Mouse (Mus musculus) neural tube, embryonic 14.5 days (tissue): ENCODE data around the gene Chst15. TPM values are rescaled to one million over a fixed set of nuclear protein-coding genes. Genes with fewer than 3 reads are reported as not detected.

Experiments
- ATAC-seq: fragments of 200-750 bp; cut with Nextera tagmentation; 2 replicates; pipeline ENCODE4 v1.8.0; 2017; ENCODE audit warnings: low read depth, mild to moderate bottlenecking, moderate TSS enrichment, moderate library complexity
- H3K27ac ChIP-seq: fragments of 300-500 bp; sonication (generic); 2 replicates; pipeline ENCODE4 v1.5.1; 2014; ENCODE audit warnings: low read depth, mild to moderate bottlenecking, control low read depth, low read length, moderate library complexity, mixed read lengths
- H3K27me3 ChIP-seq: fragments of 300-500 bp; sonication (generic); 2 replicates; pipeline ENCODE4 v1.6.1; 2014; ENCODE audit warnings: low read length; ENCODE audit not compliant: control insufficient read depth, insufficient read depth
- H3K36me3 ChIP-seq: fragments of 300-500 bp; sonication (generic); 2 replicates; pipeline ENCODE4 v1.6.1; 2014; ENCODE audit warnings: low read length, mixed read lengths; ENCODE audit not compliant: control insufficient read depth, insufficient read depth
- H3K4me1 ChIP-seq: fragments of 300-500 bp; sonication (generic); 2 replicates; pipeline ENCODE4 v1.6.1; 2014; ENCODE audit warnings: low read length; ENCODE audit not compliant: control insufficient read depth, insufficient read depth
- H3K4me2 ChIP-seq: fragments of 300-500 bp; sonication (generic); 2 replicates; pipeline ENCODE4 v1.6.1; 2014; ENCODE audit warnings: mild to moderate bottlenecking, low read depth, low read length, control low read depth
- H3K4me3 ChIP-seq: fragments of 300-500 bp; sonication (generic); 2 replicates; pipeline ENCODE4 v1.5.1; 2014; ENCODE audit warnings: low read depth, low read length, control low read depth, mixed read lengths
- H3K9ac ChIP-seq: fragments of 300-500 bp; sonication (generic); replicated peaks from 2 replicates; pipeline ENCODE4 v1.6.1; 2014; ENCODE audit warnings: low read depth, mild to moderate bottlenecking, control low read depth, low read length, mixed read lengths
- H3K9me3 ChIP-seq: fragments of 300-500 bp; sonication (generic); 2 replicates; pipeline ENCODE4 v1.6.1; 2016; ENCODE audit warnings: low read length; ENCODE audit not compliant: control insufficient read depth
- WGBS: fragments of 180-500 bp; shearing (Covaris S2); extraction: QIAGEN DNeasy Blood & Tissue Kit; methylation state at CpG from one replicate; pipeline ENCODE4 v1.1.7; 2014; 5-methylcytosine and 5-hydroxymethylcytosine counted together
- polyA plus RNA-seq: library from polyadenylated mRNA; unstranded; fragments of >200 nt; fragmentation: Nextera tagmentation; extraction: Ambion mirVana; gene quantifications from 2 replicates; pipeline ENCODE4 v1.2.1, GENCODE M21; 2014

Chst15 gene
- polyA plus RNA-seq, 1 experiment from 2014 or later, result 16.7 TPM

- H3K36me3 ChIP-seq, result no peaks in the 10 kb centered on the region
- H3K27ac ChIP-seq, result no peak overlapping the region
- H3K9ac ChIP-seq, result no peak overlapping the region
- no peak overlapping the region for H3K4me3 ChIP-seq
- ATAC-seq, result no peak
- no peak overlapping the region for H3K4me2 ChIP-seq
- no peaks in the 10 kb centered on the region for H3K9me3 ChIP-seq
- H3K4me1 ChIP-seq, result peaks cover 21% of the 10 kb centered on the region
- WGBS, result 78% methylated on average over 4 of the region's 4 CpGs
- H3K27me3 ChIP-seq, result no peaks in the 10 kb centered on the region
These were observed 20.2 kb downstream of the Chst15 start for GRCm38 (mm10) chr7:132296661-132297443.

GRCm38 (mm10) chr7:132296132-132296531, 20.9 kb downstream of the Chst15 start:
- Histone ChIP-seq H3K27ac (no peak overlapping the region), H3K4me3 (no peak overlapping the region)
- 80% methylated on average over 3 of the region's 3 CpGs for WGBS

DNA sequence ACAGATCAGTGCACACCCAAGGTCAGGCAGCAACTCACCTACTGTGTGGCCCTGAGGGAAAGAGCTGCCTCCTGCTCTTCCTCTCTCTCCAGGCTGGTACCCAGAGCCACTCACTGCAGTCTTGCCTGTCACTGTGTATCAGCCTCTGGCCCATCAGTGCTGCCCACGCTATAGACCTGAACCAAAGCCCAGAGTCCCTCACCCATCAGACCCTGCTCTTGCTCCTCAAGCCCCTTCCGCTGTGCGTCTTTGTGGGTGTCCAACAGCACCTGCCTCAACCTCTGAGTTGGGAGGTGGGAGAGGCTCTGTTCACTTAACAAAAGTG, 29.7 kb downstream of the Chst15 start:
- Histone ChIP-seq H3K4me1 (peaks cover 25% of the 10 kb centered on the region), H3K27me3 (no peaks in the 10 kb centered on the region), H3K9ac (no peak overlapping the region), H3K27ac (peak overlapping the region; percentile 0; the same call in 1 of the 2 replicates), H3K4me3 (no peak overlapping the region), H3K4me2 (no peak overlapping the region), H3K9me3 (no peaks in the 10 kb centered on the region), H3K36me3 (no peaks in the 10 kb centered on the region)
- ATAC-seq, result no peak
- WGBS, result 88% methylated on average over 3 of the region's 3 CpGs

More at GRCm38 (mm10) chr7:132296132-132296531, 20.9 kb downstream of the Chst15 start:
- Histone ChIP-seq H3K9me3 (no peaks in the 10 kb centered on the region), H3K27me3 (no peaks in the 10 kb centered on the region), H3K4me2 (no peak overlapping the region), H3K4me1 (peaks cover 21% of the 10 kb centered on the region), H3K36me3 (no peaks in the 10 kb centered on the region), H3K9ac (no peak overlapping the region)
- ATAC-seq, result no peak

DNA sequence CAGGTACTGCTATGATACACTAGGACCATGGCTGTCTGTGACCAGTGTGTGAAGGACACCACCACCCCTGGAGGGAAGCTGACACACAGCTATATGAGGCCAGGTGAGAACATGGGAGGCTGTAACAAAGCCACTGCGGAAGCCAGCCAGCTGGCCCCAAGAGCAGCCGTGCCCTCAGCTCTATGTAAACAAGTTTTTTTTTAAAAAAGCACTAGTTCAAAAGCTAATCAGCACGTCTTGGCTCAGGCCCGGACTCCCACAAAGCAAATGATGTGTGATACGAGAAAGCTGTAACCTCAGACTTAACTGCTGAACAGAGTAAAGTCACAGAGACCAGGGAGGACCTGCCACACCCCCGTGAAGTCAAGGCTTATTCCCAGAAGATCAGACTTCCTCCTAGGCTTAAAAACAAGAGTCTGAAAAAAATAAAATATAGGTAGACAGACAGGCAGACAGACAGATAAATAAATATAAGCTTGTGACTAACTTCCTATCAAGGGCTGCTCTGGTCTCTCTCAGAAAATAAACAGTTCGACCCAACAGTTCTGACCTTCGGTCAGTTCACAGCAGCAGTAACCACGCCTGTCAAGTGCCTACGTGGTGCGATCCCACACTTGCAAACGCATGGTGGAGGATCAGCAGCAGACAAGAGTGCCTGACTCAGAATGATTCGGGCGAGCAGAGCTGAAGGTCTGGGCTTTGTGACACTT, 30.2 kb downstream of the Chst15 start:
- WGBS, result 40% methylated on average over 14 of the region's 14 CpGs
- H3K27me3 ChIP-seq, result no peaks in the 10 kb centered on the region
- H3K4me1 ChIP-seq, result peaks cover 27% of the 10 kb centered on the region
- no peak overlapping the region for H3K9ac ChIP-seq
- no peaks in the 10 kb centered on the region for H3K36me3 ChIP-seq
- H3K4me2 ChIP-seq, result no peak overlapping the region
- no peaks in the 10 kb centered on the region for H3K9me3 ChIP-seq
- ATAC-seq, result no peak
- H3K4me3 ChIP-seq, result no peak overlapping the region
- peak overlapping the region; percentile 0; the same call in 1 of the 2 replicates for H3K27ac ChIP-seq

DNA sequence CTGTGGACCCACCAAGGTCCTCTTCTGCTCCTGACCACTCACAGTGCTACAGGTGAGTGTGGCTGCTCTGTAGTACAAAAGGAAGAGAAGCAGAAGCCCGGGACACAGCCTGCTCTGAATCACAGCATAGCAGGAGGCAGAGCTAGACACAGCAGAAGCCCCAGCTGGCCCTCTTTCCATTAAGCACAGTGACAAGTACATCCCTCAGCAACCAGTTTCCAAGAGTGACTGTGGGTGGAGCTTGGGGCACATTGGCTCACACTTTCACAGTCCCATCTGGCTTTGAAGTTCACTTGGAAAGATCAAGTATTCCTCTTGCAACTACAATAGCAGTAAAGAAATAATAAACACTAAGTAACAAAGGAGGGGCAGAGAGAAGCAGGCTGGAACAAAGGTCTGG, 32.2 kb downstream of the Chst15 start:
- Histone ChIP-seq H3K4me2 (no peak overlapping the region), H3K27ac (peak overlapping the region; percentile 70; the same call in 1 of the 2 replicates), H3K9me3 (no peaks in the 10 kb centered on the region), H3K4me1 (peaks cover 27% of the 10 kb centered on the region), H3K27me3 (no peaks in the 10 kb centered on the region), H3K4me3 (no peak overlapping the region), H3K9ac (no peak overlapping the region), H3K36me3 (no peaks in the 10 kb centered on the region)
- no peak for ATAC-seq
- WGBS, result 3% methylated on average over 1 of the region's 1 CpGs

- Histone ChIP-seq H3K4me2 (no peak overlapping the region), H3K9ac (no peak overlapping the region), H3K27me3 (no peaks in the 10 kb centered on the region), H3K27ac (peak overlapping the region; percentile 70), H3K4me1 (peaks cover 27% of the 10 kb centered on the region), H3K4me3 (no peak overlapping the region), H3K9me3 (no peaks in the 10 kb centered on the region), H3K36me3 (no peaks in the 10 kb centered on the region)
- WGBS, result 31% methylated on average over 7 of the region's 7 CpGs
- ATAC-seq, result 0 out of 2 replicates have a peak, but pooled peaks have one; percentile 26
These were observed 32.8 kb downstream of the Chst15 start for GRCm38 (mm10) chr7:132284048-132284737.

GRCm38 (mm10) chr7:132282576-132282975, 34.5 kb downstream of the Chst15 start:
- ATAC-seq, result no peak
- no peaks in the 10 kb centered on the region for H3K36me3 ChIP-seq
- no peak overlapping the region for H3K4me3 ChIP-seq
- H3K27me3 ChIP-seq, result no peaks in the 10 kb centered on the region
- H3K27ac ChIP-seq, result no peak overlapping the region
- H3K9me3 ChIP-seq, result no peaks in the 10 kb centered on the region
- H3K4me1 ChIP-seq, result peaks cover 22% of the 10 kb centered on the region
- H3K9ac ChIP-seq, result no peak overlapping the region
- no peak overlapping the region for H3K4me2 ChIP-seq
- WGBS, result 98% methylated on average over 2 of the region's 2 CpGs

- 60% methylated on average over 3 of the region's 3 CpGs for WGBS
These were observed 34.9 kb downstream of the Chst15 start for GRCm38 (mm10) chr7:132282161-132282560.

DNA sequence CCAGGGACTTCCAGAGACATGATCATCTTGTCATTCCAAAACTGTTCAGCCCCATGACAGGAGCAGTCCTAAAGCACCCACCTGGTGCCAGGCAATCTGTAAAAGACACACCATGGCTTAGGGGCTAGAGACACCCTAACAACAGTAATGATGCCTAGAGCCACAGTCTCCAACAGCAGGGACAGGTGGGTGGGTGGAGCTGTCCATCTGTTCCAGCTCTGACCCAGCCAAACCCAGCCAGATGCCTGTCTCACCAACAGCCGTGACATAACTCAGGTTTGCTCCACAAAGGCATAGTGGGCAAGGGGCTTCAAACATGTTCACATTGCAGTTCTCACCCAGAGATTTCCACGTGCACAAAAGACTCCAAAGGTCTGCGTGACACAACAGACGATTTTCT, 35.3 kb downstream of the Chst15 start:
- 55% methylated on average over 4 of the region's 4 CpGs for WGBS
- Histone ChIP-seq H3K4me2 (no peak overlapping the region), H3K9ac (no peak overlapping the region), H3K9me3 (no peaks in the 10 kb centered on the region), H3K36me3 (no peaks in the 10 kb centered on the region), H3K4me3 (no peak overlapping the region), H3K27ac (no peak overlapping the region), H3K27me3 (no peaks in the 10 kb centered on the region), H3K4me1 (peaks cover 16% of the 10 kb centered on the region)
- no peak for ATAC-seq

More at GRCm38 (mm10) chr7:132282161-132282560, 34.9 kb downstream of the Chst15 start:
- Histone ChIP-seq H3K36me3 (no peaks in the 10 kb centered on the region), H3K4me1 (peaks cover 19% of the 10 kb centered on the region), H3K9me3 (no peaks in the 10 kb centered on the region), H3K4me2 (no peak overlapping the region), H3K27ac (0 out of 2 replicates have a peak overlapping the region, but pooled peaks have one; percentile 5), H3K4me3 (no peak overlapping the region), H3K9ac (no peak overlapping the region), H3K27me3 (no peaks in the 10 kb centered on the region)
- ATAC-seq, result no peak
